Mouse (Mus musculus) frontal cortex, adult 2 months (tissue): ENCODE measurements around the gene Osbp. TPM values are rescaled to one million over a fixed set of nuclear protein-coding genes. Genes with fewer than 3 reads are reported as not detected.
"Not testable (repeated sequence)": the region's sequence is repeated elsewhere in the genome, so short reads cannot be mapped to it uniquely, and the experiment has no call there.

Experiments
- DNase-seq, 2 experiments: peaks; one replicate each; pipeline ENCODE4 v3.0.0; 2022; ENCODE audit warnings: low spot score in 1 of 2; ENCODE audit errors: extremely low spot score in 1 of 2
- polyA plus RNA-seq: library from polyadenylated mRNA; depleted of rRNA; stranded (reverse); fragments of >200 nt; gene quantifications from 2 replicates; pipeline ENCODE4 v1.2.3, GENCODE M21; 2012

Osbp gene
- polyA plus RNA-seq, 1 experiment = 36.3 TPM

GRCm38 (mm10) chr19:11984614-11985013 lies 18.9 kb downstream of the Osbp start:
- not testable (repeated sequence) for DNase-seq

- DNase-seq = no peak
Observed at GRCm38 (mm10) chr19:11987841-11988240, 22.1 kb downstream of the Osbp start.

- DNase-seq = no peak
Observed at GRCm38 (mm10) chr19:11989334-11989733, 23.6 kb downstream of the Osbp start.

- DNase-seq = no peak
Observed at GRCm38 (mm10) chr19:11992034-11992433, 26.3 kb downstream of the Osbp start.

DNA sequence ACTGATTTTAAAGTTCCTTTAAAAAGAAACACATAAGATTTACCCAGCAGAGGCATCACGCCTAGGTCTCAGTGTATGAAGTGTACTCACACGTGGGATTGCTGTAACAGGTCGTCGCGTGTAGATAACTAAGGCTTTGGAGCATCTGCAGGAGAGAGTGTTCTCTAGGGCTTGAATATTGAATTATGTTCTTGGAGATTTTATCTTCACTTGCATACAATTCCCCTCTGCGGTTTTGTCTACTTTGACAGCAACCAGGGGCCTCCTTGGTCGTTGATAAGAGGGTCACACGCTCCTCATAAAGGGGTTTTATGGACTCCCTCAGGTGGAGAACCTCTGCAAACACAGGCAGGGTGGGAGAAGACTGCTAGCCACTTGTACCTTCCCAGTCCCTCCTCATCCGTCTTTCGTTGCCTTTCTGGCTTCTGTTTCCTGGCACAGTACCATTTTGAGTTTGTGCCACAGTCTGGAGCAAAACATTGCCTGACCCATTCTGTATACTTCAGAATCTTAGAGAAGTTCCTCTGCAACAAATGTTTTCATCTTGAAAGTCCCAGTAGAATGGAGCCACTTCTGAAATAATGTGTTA lies 26.8 kb downstream of the Osbp start:
- DNase-seq = no peak

GRCm38 (mm10) chr19:11994703-11995431 lies 29.1 kb downstream of the Osbp start:
- DNase-seq = no peak

DNA sequence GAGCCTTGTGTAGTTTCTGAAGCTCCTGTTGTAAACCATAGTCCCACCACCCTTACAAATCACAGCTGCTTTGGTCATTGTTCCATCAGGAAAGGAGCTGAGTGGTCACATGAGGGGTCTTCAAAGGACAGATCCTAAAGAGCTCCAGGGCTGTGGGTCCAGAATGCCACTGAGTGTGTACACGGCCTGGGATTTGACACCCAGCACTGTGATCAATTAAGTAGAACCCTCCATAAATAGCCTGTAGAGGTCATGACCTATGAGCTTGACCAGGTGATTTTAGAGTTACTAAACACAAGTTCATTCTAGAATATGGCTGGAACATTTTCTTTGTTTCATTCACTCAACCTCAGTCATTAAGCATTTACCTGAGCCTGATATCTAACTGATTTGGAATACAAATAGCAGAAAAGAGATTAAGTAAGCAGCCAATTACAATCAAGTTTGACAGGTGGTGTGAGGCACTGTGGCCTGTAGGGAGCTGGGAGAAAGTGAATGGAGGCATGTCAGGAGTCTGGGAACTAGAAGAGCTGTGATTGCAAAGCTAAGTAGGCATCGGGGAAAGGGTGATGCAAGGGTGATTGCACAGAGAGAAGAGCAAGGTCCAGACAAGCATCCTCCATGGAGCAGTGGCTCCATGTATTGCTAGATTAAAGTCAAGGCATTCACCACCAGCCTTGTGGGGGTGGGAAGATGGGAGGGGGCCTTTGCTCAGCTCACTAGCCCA lies 30.1 kb downstream of the Osbp start:
- no peak for DNase-seq

DNA sequence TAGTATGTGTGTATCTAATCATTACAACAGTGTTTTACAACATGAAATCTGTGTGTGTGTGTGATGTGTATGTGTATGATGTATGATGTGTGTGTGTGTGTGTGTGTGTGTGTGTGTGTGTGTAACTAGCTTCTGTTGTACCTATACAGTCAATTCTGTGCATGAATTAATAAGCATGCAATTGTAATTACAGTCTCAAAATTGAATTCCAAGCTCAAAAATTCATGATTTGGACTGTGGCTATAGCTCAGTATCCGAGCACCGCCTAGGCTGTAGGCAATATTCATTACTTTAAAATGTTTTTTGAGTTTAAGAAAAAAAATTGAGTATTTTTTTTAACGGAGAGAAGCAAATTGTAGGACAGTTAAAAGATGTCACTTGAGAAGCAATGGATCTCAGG lies 35.9 kb downstream of the Osbp start:
- no peak for DNase-seq

DNA sequence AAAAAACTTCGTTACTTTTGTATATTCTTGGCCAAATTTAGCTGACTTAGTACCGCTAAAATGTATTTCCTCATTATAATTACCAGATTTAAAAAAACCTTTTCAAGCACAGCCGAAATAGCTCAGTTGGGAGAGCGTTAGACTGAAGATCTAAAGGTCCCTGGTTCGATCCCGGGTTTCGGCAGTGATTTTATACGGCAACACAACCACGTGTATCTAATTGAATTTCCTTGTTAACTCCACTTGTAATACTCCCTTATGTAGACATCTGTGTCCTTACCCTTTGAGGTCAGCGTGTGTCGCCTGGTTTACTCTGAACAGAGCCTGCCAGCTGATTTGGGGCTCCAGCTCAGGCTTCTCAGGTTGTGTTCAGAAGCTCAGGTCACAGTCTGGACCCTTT lies 36.4 kb downstream of the Osbp start:
- peak in 1 of 2 experiments; percentile 85 for DNase-seq

- DNase-seq = no peak
Observed at GRCm38 (mm10) chr19:12002791-12003190, 37.0 kb downstream of the Osbp start.

DNA sequence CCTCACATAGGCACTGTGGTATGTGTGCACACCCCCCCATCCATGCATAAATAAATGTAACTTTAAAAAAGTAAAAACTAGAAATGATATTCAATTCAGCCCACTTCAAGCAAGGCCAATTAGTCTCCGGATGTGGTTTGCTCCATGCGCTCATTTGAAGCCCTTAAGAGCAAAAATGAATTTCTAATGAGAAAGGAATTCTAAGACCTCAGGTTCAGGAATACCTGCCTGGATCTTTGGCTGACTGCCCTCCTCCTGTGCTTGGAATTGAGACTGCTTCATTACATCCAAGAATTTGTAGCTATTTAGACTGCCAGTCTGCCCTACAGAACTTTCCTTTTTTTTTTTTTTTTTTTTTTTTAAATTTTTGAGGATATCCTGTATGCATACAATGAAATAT lies 37.8 kb downstream of the Osbp start:
- no peak for DNase-seq

- DNase-seq = peak in 1 of 2 experiments; percentile 55
Observed at GRCm38 (mm10) chr19:12004216-12005008, 38.7 kb downstream of the Osbp start.

- peak; percentile 73 to 97 for DNase-seq
Observed at GRCm38 (mm10) chr19:12005376-12006360, 39.9 kb downstream of the Osbp start.

DNA sequence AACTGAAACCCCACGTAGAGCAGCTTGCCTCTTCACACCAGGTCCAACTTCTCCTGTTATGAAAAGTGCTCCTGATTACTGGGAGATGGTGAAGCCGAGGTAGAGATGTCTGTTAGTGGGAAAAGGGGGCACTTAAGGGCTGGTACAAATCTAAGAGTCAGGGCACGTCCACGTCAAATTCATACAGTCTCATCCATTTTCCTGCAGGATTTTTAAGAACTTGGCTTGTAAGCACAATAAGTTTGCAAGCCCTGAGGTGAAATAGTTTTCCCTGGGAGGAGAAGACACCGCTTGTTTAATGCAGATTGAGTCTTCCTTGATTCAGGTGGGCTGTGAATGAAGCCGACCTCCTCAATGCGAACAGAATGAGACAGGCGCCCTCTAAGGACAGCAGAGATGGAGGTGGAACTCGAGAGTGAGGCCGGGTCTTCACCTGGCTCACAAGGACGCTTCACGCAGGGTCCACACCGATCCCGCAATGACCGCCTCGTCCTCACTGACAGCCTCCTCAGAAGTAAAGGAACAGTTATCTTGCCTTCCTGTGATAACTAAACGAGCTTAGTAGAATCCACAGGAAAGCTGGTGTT lies 40.7 kb downstream of the Osbp start:
- peak in 1 of 2 experiments; percentile 30 for DNase-seq

DNA sequence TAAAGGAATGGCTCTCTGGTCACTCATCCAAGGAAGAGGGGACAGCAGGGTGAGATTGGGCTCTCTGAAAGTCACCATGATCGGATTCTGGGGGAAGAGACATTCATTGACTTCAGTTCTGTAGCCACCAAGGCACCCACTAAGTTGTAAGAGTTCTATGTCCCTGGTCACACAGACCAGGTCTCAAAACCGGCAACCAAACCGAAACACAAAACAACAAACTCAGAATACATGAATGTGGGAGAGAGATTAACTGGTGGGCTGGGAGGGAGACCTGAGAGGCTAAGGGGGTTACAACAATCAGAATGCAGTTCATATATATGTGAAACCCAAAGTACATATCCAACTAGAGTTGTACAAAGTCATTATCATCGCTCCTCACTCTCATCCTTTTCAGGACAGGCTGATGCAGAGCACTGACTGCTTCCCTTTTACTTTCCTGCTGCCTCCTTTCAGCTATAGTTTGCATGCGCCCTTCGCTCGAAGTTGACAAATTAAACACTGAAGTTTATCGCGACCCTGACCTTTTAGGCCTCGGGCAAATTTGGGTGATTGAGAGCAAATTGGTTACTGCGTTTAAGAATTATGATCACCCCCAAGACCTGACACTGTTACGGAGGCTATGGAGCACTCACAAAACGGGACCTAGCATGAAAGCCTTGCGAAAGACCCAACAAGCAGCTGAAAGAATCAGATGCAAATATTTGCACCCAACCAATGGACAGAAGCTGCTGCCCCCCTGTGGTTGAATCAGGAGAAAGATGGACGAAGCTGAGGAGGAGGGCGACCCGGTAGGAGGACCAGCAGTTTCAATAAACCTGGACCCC lies 41.6 kb downstream of the Osbp start:
- DNase-seq = peak in 1 of 2 experiments; percentile 54

- peak in 1 of 2 experiments; percentile 31 for DNase-seq
Observed at GRCm38 (mm10) chr19:12008410-12009380, 43.0 kb downstream of the Osbp start.
